Mouse (Mus musculus) liver, adult 2 months (tissue): Measurements from ENCODE around the gene Gna15.

Experiments
- CTCF ChIP-seq: fragments of 200-500 bp; IDR thresholded peaks from 2 replicates; pipeline ENCODE4 v1.5.1; 2011; ENCODE audit warnings: low read depth, low read length, control low read depth
- POLR2A ChIP-seq: fragments of 200-500 bp; IDR thresholded peaks from 2 replicates; pipeline ENCODE4 v1.6.1; 2011; ENCODE audit warnings: low read length, control low read depth; ENCODE audit not compliant: insufficient read depth; ENCODE audit errors: extremely low read depth

DNA sequence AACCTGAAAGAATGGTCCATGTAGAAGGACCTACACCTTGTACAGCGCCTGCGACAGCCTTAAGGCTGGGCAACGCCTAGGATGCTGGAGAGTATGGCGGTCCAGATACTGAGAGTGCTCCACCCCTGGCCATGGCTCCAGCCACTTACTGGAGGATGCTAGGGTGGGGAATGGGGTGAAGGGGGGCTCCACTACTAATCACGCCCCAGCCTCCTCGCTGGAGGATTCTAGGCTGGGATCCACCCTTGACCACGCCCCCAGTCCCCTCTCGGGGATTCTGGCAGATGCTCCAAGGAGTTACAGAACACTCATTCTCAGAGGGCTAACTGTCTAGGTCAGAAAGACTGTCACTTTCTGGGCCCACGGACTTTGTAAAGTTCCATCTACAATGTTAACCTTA lies 49.0 kb upstream of the Gna15 start:
- TF ChIP-seq CTCF (no peak), POLR2A (no peak)
